ENCODE assay signal across 7 mouse cellular contexts in genomic region chr14:78482385-78483231, GRCm38 (mm10). TPM values are rescaled to one million over a fixed set of nuclear protein-coding genes. Genes with fewer than 3 reads are reported as not detected.
DNase-seq lines count a peak whose midpoint lies in the region; ATAC-seq and TF ChIP-seq lines count a peak whose summit lies in the region.

No protein-coding gene starts in this region.

- H3K4me3 ChIP-seq in forebrain, embryonic 16.5 days (replicated peaks; ENCODE audit: low read length), result no peak overlapping the region
- H3K4me3 ChIP-seq in hindbrain, postnatal 0 days (ENCODE audit: low read length), result no peak overlapping the region

- H3K9me3 ChIP-seq in forebrain, embryonic 16.5 days (ENCODE audit: control insufficient read depth, low read length), result no peaks in the 10 kb centered on the region
- no peaks in the 10 kb centered on the region for H3K9me3 ChIP-seq in hindbrain, postnatal 0 days (ENCODE audit: low read length)

- H3K36me3 ChIP-seq in forebrain, embryonic 16.5 days (ENCODE audit: control insufficient read depth, insufficient read depth), result no peaks in the 10 kb centered on the region
- no peaks in the 10 kb centered on the region for H3K36me3 ChIP-seq in hindbrain, postnatal 0 days (ENCODE audit: insufficient read depth, low read length)

- no peak overlapping the region for H3K27ac ChIP-seq in forebrain, embryonic 16.5 days (ENCODE audit: low read length)
- no peak overlapping the region for H3K27ac ChIP-seq in hindbrain, postnatal 0 days

- DNase-seq in Patski (ENCODE audit: low read depth, low spot score), result peak; percentile 17
- peak; percentile 24 for DNase-seq in cerebellum, adult 11-12 months
- peak; percentile 85 for DNase-seq in hindbrain, postnatal 0 days (ENCODE audit: low spot score)
- DNase-seq in left cerebral cortex, adult 8-10 months (ENCODE audit: low spot score in 2 of 2), result peak; percentile 28 to 47
- DNase-seq in lung, postnatal 4 days, result peak; percentile 46 to 55
- DNase-seq in right cerebral cortex, postnatal 14 days, result peak; percentile 68

- in situ Hi-C loops in Patski (cut with MboI; ENCODE audit: low pct_unique_long_range_greater_than_20kb), result loop anchor here (5.0 to 10.0 kb wide), 2 partner anchors 195 to 278 kb away; no protein-coding TSS in a partner anchor

- CTCF ChIA-PET in Patski (lab: Charles Lee), result interaction anchor here (0.8 to 1.8 kb wide), 10 partner anchors 11 to 554 kb away, joined by 3 to 5 read pairs (median 4); no protein-coding TSS in a partner anchor

- H3K9ac ChIP-seq in forebrain, embryonic 16.5 days (replicated peaks; ENCODE audit: low read depth, low read length), result 0 out of 2 replicates have a peak overlapping the region, but pooled peaks have one; percentile 12
- H3K9ac ChIP-seq in hindbrain, postnatal 0 days (replicated peaks; ENCODE audit: low read length), result peak overlapping the region; percentile 21; the same call in 1 of the 2 replicates

- ATAC-seq in Patski, result peak; percentile 92
- peak; percentile 98 for ATAC-seq in forebrain, embryonic 16.5 days
- ATAC-seq in hindbrain, postnatal 0 days, result peak; percentile 95

- peaks cover 4% of the 10 kb centered on the region; the same call in 1 of the 2 replicates for H3K4me1 ChIP-seq in forebrain, embryonic 16.5 days (replicated peaks; ENCODE audit: control insufficient read depth, insufficient read depth, low read length)
- H3K4me1 ChIP-seq in hindbrain, postnatal 0 days (ENCODE audit: insufficient read depth, low read length), result peaks cover 4% of the 10 kb centered on the region; the same call in 1 of the 2 replicates

- H3K4me2 ChIP-seq in forebrain, embryonic 16.5 days (ENCODE audit: low read length), result 0 out of 2 replicates have a peak overlapping the region, but pooled peaks have one; percentile 6
- peak overlapping the region; percentile 30; the same call in 1 of the 2 replicates for H3K4me2 ChIP-seq in hindbrain, postnatal 0 days (ENCODE audit: low read depth, low read length)

- POLR2A ChIA-PET in Patski (lab: Charles Lee), result no interaction called here

- 19% methylated on average over 14 of the region's 14 CpGs for WGBS in forebrain, embryonic 16.5 days
- 18% methylated on average over 14 of the region's 14 CpGs for WGBS in hindbrain, postnatal 0 days

- TF ChIP-seq CTCF in Patski (IDR thresholded peaks at IDR 0.05), result peak; percentile 90
- TF ChIP-seq CTCF in hindbrain, postnatal 0 days (IDR thresholded peaks at IDR 0.05; ENCODE audit: low read depth), result peak; percentile 91

- H3K27me3 ChIP-seq in Patski, result no peaks in the 10 kb centered on the region
- no peaks in the 10 kb centered on the region for H3K27me3 ChIP-seq in forebrain, embryonic 16.5 days (replicated peaks; ENCODE audit: control insufficient read depth, insufficient read depth, low read length)
- no peaks in the 10 kb centered on the region for H3K27me3 ChIP-seq in hindbrain, postnatal 0 days (ENCODE audit: insufficient read depth, low read length)

RNA-seq across cellular contexts. Expression of gene Akap11, which starts 54.0 kb away (rescaled TPM):
- polyA plus RNA-seq in Patski (2021), result 54.3 TPM
- polyA plus RNA-seq in forebrain, embryonic 16.5 days (2015; fragmentation: Nextera tagmentation; extraction: Ambion mirVana), result 44.0 and 46.3 TPM in 2 replicates
- total RNA-seq in hindbrain, postnatal 0 days (2014; rRNA removed), result 64.5 and 71.8 TPM in 2 replicates
- 28.5 and 31.3 TPM in 2 replicates for polyA plus RNA-seq in hindbrain, postnatal 0 days (2015; fragmentation: Nextera tagmentation; extraction: Ambion mirVana)
- total RNA-seq in left cerebral cortex, adult 8-10 months (2022), result 100 to 1,000 TPM; 167 to 206 (median 186) TPM

Comparison
In these comparisons a context has a peak if more than half of its experiments do, and no peak if none do; other contexts are left out.
1. DNase-seq: peak in every context shown above with its lines; median percentile 85 in hindbrain, postnatal 0 days; 68 in right cerebral cortex, postnatal 14 days; 50 in lung, postnatal 4 days; 38 in left cerebral cortex, adult 8-10 months; 24 in cerebellum, adult 11-12 months; 17 in Patski.